Mouse (Mus musculus) spleen, postnatal 14 days (tissue): Measurements from ENCODE around the gene Daam1.

Source experiments
- DNase-seq, 2 experiments: peaks; one replicate each; pipeline ENCODE4 v3.0.0; 2021 to 2022; ENCODE audit warnings: low spot score in 2 of 2

Gene Daam1

DNA sequence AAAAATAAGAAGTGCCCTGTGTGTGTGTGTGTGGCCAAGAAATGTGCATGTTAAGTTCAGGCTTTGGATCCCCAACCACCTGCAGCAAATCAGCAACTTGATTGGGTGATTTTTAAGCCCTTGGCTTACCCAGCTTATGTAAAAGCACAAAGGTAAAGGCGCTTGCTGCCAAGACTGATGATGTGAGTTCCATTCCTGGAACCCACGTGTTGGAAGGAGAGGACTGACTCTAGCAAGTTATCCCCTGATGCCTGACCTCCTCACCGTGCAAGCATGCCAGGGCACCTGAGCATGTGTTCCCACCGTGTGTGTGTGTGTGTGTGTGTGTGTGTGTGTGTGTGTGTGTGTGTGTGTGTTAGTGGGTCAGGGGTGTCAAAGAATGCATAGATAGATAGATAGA is 166.5 kb downstream of the Daam1 start:
- DNase-seq, result no peak

DNA sequence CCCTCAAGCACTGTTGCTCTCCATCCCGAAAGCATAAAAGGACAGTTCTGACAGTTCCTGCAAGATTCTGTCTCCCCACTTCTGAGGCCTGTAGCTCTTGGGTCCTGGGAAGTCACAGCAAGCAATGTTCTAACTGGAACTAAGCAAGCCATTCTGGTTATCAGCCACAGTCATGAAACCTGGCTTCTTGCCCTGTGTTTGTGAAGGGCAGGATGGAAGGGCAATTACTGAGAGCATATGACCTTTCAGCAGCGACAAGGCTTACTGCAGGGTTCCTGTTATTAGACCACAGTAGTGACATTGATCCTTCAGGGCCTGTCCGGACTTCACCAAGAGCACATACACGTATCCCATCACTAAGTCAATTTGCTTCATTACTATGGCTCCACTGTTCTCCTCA is 167.8 kb downstream of the Daam1 start:
- no peak for DNase-seq

GRCm38 (mm10) chr12:71999671-72000070 is 168.8 kb downstream of the Daam1 start:
- DNase-seq, result no peak

DNA sequence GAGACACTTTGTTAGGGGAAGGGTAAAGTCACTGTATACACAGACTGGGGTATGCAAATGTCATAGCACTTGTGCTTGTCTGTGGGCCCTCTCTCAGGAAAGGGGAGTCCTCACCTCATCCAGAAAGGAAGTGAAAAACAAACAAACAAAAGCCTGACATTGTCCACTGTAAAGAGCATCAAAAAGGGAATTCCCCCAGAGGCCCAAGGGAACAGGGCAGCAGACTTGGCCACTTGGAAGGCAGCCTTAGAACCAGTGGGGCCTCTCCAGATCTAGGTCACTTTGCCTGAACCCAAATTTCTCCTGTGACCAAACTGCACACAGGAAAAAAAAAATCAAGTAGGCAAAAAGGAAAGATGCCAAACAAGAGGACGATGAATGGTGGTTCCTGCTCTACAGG is 170.9 kb downstream of the Daam1 start:
- DNase-seq, result no peak

DNA sequence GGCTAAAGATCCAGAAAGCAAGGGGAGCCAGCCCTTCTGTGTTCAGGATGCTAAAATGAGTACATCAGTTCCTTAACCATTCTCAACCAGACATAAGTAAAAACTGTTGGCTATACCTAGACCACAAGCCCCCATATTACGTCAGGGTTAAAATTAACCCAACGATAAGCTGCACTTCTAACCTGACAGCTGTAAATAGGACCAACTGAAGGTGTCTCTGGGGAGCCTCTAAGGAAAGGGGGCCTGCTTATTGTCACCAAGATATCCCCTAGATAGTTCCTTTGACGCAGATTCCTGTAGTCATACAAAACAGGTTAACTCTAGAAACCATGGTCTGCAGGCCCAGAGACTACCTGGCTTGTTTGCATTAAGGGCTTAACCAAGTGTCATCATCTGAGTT is 174.4 kb downstream of the Daam1 start:
- DNase-seq, result no peak

DNA sequence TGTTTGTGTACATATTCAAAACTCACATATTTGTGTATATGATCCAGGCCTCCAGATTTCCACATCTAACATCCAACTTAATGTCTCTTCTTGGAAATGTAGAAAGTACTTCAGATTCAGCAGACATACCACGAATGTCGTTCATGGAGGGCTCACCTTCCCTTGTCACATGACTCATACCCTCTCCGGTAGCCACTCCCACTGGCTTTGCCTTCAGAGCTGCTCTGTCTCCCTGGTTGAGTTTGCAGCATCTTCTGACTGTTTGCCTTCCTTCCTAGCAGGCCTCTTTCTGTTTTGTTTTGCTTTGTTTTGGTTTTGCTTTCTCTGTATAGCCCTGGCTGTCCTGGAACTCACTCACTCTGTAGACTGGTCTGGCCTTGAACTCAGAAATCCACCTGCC is 176.8 kb downstream of the Daam1 start:
- no peak for DNase-seq

- DNase-seq, result no peak
These were observed 178.4 kb downstream of the Daam1 start for GRCm38 (mm10) chr12:72009051-72009902.

DNA sequence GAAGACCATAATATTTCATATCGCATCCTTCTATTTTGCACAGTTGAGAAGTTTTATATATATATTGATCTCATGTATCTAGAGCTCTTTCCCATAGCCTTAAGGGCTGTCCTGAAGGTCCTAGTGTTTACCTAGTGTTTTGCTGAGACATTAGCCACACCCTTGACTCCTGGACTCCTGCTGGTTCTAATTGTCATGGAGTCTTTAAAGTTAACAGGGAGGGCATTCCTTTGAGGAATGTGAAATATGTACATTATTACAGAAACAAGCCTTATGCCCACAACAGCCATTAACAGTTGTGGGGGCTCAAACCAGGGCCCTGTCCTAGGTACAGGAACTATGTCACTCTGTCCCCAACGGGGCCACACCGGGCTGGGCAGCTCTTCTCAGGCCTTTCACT is 180.5 kb downstream of the Daam1 start:
- DNase-seq, result no peak

GRCm38 (mm10) chr12:72012126-72012525 is 181.2 kb downstream of the Daam1 start:
- no peak for DNase-seq

DNA sequence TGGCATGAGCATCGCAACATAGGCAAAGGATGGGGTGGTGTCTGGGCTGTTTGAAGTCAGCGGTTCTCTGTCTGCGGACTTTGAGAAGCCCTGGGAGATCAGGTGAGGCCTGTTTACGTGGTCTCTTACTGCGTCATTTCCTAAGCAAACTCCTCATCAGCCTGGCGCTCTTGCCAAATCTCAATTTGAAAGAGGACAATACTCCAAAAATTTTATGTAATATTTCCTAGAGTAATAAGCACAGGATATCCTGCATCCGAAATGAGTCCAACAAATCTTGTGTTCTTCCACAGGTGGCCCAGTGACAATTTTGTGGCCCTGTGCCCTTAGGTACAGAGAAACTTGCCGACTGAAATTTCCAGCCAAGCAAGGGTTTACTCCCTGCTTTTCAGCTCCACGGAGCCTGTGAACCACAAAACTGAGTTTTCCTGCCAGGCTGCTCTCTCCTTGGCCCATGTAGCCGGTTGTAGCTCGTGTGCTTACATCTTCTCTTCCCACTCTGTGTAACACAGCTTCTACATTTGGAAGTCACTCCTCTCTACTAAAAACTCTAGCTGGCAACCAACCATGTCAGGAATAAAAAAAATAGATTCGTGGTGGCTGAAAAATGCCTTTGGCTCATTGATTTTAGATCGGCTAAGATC is 183.0 kb downstream of the Daam1 start:
- no peak for DNase-seq

DNA sequence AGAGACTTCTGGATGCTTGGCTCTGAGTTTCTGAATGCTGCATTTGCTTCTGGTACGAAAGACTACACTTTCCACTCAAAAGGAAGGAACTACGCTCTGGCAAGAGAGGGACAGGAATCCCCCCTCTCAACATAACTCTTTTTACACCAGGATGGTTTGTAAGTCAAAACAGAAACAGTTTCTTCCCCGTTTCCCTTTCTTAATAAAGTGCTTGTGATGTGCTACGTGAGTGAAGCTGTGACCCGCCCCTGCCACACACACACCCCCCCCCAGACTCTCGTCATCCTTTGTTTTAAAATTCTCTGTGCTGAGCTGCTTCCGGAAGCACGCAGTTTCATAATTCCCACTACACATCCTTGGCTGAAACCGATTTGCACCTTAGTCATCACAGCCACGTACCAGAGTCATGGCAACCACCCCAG is 183.5 kb downstream of the Daam1 start:
- no peak for DNase-seq

- DNase-seq, result no peak
These were observed 184.4 kb downstream of the Daam1 start for GRCm38 (mm10) chr12:72015296-72015695.

DNA sequence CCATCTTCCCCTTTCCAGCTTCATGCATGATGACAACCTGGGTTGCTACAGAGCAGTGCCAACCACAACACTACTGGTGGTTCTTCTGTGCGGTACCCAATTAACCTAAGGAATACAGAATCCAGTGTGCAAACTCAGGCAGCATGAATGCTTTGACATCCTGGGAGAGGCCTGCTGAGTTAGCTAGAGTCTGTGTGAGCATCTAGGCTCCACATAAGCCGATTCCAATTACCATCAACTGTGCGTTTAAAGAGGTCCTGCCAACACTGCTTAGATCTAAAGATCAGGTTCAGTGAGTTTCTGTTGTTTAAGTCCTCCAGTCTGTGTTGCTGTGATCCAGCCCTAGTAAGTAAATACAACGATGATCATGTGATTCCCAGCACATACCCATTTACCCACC is 189.4 kb downstream of the Daam1 start:
- DNase-seq, result no peak

GRCm38 (mm10) chr12:72021543-72021942 is 190.7 kb downstream of the Daam1 start:
- no peak for DNase-seq

DNA sequence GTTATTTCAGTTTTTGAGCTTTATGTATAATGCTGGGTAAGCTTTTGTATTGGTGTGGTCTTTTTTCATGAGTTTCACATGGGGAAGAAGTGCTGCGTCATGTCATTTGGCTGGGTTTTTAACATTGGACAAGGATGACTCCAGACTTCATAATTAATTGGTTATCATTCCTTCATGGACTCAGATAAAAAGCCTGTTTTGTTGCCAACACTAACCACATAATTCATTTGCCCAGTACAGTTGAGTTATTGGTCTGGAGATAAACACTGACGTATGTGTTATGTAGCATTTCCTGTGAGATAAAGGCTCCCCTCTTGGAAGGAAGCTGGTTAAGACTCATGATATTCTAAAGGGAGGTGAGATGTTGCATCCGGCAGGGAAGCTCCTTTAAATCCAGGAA is 191.9 kb downstream of the Daam1 start:
- DNase-seq, result no peak

GRCm38 (mm10) chr12:72023572-72023971 is 192.7 kb downstream of the Daam1 start:
- no peak for DNase-seq

DNA sequence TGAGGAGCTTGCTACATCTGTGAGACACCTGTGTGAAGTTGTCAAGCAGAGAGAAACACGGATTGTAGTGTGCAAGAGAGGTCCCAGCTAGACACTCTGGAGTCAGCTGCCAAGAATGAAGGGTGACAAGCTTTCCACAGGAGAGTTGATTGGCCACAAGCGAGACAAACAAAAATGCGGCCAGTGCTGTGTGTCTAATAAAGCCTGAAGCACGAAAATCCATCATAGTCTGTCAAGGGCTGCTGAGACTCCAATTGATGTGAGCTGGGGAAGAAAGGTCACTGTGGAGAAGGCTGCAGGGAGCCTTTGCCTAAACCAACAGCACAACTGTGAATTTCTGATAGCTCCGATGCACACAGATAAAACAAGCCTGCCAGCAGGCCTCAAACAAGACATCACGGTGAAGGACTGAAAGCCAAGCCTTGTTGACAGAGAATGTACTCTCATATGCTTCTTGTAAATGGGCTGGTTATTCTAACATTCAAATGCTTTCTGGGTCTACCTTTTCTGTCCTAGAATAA is 194.5 kb downstream of the Daam1 start:
- no peak for DNase-seq

DNA sequence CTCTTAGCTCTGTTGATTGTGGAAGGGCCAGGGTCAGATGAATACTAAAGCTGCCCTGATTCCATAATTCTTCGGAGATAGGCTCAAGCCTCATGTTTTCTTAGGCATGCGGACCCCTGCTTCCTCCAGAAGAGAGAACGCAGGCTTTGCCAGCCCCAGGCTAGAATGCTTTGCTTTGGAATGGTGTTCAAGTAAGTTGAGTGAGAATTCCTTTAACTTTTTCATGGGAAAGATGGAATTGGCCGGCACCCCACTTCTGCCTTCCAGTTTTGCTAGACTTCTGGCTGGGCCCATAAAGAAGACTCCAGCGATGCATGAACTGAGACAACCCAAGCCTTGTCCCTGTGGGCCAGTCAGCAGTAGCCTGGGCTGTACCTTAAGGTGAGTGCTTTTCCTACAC is 200.3 kb downstream of the Daam1 start:
- no peak for DNase-seq

- no peak for DNase-seq
These were observed 200.9 kb downstream of the Daam1 start for GRCm38 (mm10) chr12:72031794-72032193.

GRCm38 (mm10) chr12:72036097-72036661 is 205.3 kb downstream of the Daam1 start:
- DNase-seq, result no peak

GRCm38 (mm10) chr12:72037049-72037448 is 206.2 kb downstream of the Daam1 start:
- no peak for DNase-seq

DNA sequence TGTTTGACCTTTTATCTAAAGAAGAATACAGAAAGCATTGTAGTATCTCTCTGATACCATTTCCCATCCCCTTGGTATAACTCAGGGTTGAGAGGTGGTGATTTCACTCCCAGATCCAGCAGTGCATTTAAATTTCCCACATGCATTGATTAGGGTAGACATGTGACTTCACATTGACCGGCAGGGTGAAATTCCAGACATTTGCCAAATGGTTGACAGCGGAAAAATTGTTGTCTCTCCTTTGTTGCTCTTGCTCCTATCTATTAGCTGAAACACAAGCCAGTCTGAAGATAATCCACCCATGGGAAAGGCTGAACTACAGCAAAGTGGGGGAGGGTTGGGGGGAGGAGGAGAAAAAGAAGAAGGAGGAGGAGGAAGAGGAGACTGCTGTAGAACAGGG is 208.0 kb downstream of the Daam1 start:
- no peak for DNase-seq

DNA sequence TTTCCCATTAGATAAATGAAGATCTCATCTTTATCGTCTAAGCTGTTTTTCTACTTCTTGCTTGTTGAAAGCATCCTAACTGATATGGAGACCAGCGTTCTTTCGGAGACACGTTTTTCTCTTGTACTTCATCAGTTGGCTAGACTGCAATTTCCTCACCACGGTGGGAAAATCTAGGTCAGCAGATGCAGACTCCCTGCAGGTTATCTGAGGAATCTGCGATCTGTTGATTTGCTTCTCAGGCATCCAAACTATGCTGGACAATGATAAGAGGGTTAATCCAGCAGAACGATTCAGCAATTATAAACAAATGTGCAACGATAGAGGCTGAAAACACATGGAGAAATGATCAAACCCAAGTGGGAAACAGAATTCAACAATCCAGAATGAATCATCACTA is 208.6 kb downstream of the Daam1 start:
- no peak for DNase-seq
